Mouse (Mus musculus): Measurements from ENCODE around the gene Specc1. TPM values are rescaled to one million over a fixed set of nuclear protein-coding genes. Genes with fewer than 3 reads are reported as not detected.
A peak's percentile ranks its signal among the peaks of the same experiment; 100 is the strongest.

Specc1 gene
- polyA plus RNA-seq, 1 experiment from 2014 or later: 17.1 TPM

DNA sequence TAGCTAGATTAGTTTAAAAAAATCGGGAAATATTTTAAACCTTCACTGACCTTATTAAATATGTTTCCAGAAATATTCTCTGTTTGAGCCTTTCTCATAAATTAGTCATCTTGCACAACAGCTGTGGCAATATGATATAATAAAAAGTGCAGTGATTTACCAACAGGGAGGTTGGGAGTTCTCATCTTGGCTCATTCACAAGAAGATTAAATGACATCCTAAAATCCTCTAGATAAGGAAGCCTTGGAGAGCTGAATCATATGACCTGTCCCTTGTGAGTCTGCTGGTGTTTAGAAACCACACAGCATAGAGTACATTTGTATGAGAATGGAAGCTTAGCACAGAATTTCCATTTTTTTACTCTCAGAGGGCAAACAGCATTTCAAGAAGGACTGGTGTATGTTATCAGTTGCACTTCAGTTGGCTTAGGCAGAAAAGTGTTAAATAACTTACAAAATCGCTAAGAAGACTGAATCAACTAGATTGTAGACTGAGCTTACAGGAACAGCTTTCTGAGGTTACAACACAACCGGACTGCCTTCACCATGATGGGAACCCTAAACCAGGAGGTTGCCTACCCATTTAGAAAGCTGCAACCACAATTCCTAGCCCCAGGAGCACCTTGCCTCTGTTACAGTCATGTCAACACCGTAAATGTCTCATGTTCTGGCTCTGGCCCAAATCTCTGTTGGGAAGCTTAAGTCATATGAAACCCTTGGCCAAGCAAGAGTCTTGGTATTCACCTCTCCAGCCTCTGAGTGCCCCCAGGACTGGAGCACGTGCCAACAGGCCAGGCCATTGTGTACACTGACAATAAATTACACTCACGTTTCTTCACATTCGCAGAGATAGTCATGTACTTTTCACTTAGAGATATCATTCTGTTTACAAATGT lies 188.9 kb downstream of the Specc1 start:
- no peak for ATAC-seq (replicated peaks; ENCODE audit: insufficient number of reproducible peaks, low FRiP score, low TSS enrichment)
- H3K9me3 ChIP-seq (replicated peaks; ENCODE audit: control insufficient read depth, low read length): no peaks in the 10 kb centered on the region
- no peak overlapping the region for H3K27ac ChIP-seq (ENCODE audit: low read depth, low read length)
- no peaks in the 10 kb centered on the region for H3K4me1 ChIP-seq (ENCODE audit: control insufficient read depth, insufficient read depth, low read length)
- H3K36me3 ChIP-seq (ENCODE audit: control insufficient read depth, insufficient read depth, low read length): peaks cover 2% of the 10 kb centered on the region; the same call in 1 of the 2 replicates
- WGBS (ENCODE audit: insufficient replicate concordance): 79% methylated on average over 7 of the region's 7 CpGs
- H3K4me2 ChIP-seq: no peak overlapping the region
- no peaks in the 10 kb centered on the region for H3K27me3 ChIP-seq (ENCODE audit: control insufficient read depth, insufficient read depth, low read length)
- H3K9ac ChIP-seq (ENCODE audit: low read depth, low read length): no peak overlapping the region
- H3K4me3 ChIP-seq (ENCODE audit: low read depth, low read length): no peak overlapping the region

DNA sequence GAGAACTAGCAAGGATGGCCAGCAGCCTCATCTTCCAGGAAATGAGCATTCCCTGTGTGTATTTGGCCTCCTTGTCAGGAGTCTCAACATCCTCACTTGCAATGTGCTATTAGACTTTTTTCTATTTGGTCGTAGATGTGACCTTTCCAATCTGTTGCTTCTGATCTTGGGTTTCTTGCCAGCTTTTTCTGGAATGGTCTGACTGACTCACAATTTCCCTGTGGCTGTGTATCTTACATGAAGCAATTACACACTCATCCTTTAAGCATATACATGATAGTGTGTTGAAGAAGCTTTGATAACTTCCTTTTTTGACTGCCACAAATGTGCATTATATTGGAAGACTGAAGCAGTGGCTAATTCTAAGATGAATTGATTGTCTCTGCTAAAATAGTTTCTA lies 190.1 kb downstream of the Specc1 start:
- Histone ChIP-seq H3K36me3 (ENCODE audit: control insufficient read depth, insufficient read depth, low read length) (peaks cover 2% of the 10 kb centered on the region; the same call in 1 of the 2 replicates), H3K27me3 (ENCODE audit: control insufficient read depth, insufficient read depth, low read length) (no peaks in the 10 kb centered on the region), H3K4me2 (no peak overlapping the region), H3K27ac (ENCODE audit: low read depth, low read length) (no peak overlapping the region), H3K9me3 (replicated peaks; ENCODE audit: control insufficient read depth, low read length) (no peaks in the 10 kb centered on the region), H3K9ac (ENCODE audit: low read depth, low read length) (no peak overlapping the region), H3K4me3 (ENCODE audit: low read depth, low read length) (no peak overlapping the region), H3K4me1 (ENCODE audit: control insufficient read depth, insufficient read depth, low read length) (no peaks in the 10 kb centered on the region)
- no peak for ATAC-seq (replicated peaks; ENCODE audit: insufficient number of reproducible peaks, low FRiP score, low TSS enrichment)
- WGBS (ENCODE audit: insufficient replicate concordance): 66% methylated on average over 1 of the region's 1 CpGs

DNA sequence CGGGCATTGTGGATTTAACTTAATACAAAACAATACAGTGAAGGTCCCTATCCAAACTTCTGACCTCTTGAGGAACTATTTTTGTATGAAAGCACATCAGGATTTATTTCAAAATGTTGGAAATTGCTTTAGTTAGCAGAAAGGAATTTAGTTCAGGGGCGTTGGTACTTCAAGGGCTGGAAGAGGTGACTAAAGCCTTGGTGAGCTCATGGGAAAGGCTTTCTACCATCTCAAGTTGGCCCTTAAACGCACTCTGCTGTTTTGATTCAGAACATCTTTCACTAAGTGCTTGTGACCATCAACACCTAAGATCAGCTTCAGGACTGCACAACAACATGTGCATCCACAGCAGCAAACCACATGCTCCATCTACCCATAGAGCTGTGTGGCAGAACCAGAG lies 191.5 kb downstream of the Specc1 start:
- Histone ChIP-seq H3K27ac (ENCODE audit: low read depth, low read length) (no peak overlapping the region), H3K4me2 (no peak overlapping the region), H3K4me1 (ENCODE audit: control insufficient read depth, insufficient read depth, low read length) (no peaks in the 10 kb centered on the region), H3K9ac (ENCODE audit: low read depth, low read length) (no peak overlapping the region), H3K36me3 (ENCODE audit: control insufficient read depth, insufficient read depth, low read length) (peaks cover 2% of the 10 kb centered on the region; the same call in 1 of the 2 replicates), H3K27me3 (ENCODE audit: control insufficient read depth, insufficient read depth, low read length) (no peaks in the 10 kb centered on the region), H3K9me3 (replicated peaks; ENCODE audit: control insufficient read depth, low read length) (no peaks in the 10 kb centered on the region), H3K4me3 (ENCODE audit: low read depth, low read length) (no peak overlapping the region)
- 82% methylated on average over 3 of the region's 3 CpGs for WGBS (ENCODE audit: insufficient replicate concordance)
- ATAC-seq (replicated peaks; ENCODE audit: insufficient number of reproducible peaks, low FRiP score, low TSS enrichment): no peak

DNA sequence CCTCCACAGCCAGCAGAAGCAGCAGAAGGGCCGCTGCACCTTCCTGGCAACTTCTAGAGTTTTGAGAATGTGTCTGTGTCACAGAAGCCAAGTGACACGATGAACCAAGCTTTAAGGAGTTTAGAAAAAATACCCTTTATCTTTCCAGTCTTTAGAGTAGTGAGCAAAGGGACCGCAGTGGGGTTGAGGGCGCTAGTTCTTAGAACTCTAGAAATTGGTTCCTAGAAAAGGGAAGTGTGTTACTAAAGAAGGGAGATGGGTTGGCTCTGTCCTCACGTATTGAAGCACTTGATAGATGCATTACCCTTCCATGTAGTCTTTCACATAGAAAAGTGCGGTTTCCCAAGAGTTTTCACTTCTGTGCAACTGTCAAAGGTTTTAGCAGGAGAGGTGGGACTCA lies 191.9 kb downstream of the Specc1 start:
- ATAC-seq (replicated peaks; ENCODE audit: insufficient number of reproducible peaks, low FRiP score, low TSS enrichment): no peak
- WGBS (ENCODE audit: insufficient replicate concordance): 81% methylated on average over 6 of the region's 6 CpGs
- H3K4me3 ChIP-seq (ENCODE audit: low read depth, low read length): no peak overlapping the region
- H3K4me1 ChIP-seq (ENCODE audit: control insufficient read depth, insufficient read depth, low read length): no peaks in the 10 kb centered on the region
- peaks cover 2% of the 10 kb centered on the region; the same call in 1 of the 2 replicates for H3K36me3 ChIP-seq (ENCODE audit: control insufficient read depth, insufficient read depth, low read length)
- H3K27me3 ChIP-seq (ENCODE audit: control insufficient read depth, insufficient read depth, low read length): no peaks in the 10 kb centered on the region
- no peak overlapping the region for H3K4me2 ChIP-seq
- no peak overlapping the region for H3K9ac ChIP-seq (ENCODE audit: low read depth, low read length)
- no peak overlapping the region for H3K27ac ChIP-seq (ENCODE audit: low read depth, low read length)
- H3K9me3 ChIP-seq (replicated peaks; ENCODE audit: control insufficient read depth, low read length): no peaks in the 10 kb centered on the region

DNA sequence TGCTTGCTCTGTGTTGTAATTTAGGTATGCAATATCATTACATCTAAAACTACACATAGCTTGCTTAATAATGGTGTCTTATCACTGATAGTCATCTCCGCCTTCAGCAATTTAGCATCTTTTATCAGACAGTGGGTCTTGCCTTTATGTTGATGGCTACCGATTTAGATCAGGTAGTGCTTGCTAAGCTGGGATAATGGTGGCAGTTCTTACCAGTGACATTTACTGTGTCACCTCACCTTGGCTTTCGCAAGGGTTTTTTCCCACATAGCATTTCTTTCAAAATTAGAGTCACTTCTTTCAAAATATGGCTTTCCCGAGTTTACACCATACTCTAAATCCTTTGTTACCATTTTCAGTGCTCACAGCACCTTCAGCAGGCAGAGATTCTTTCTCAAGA lies 196.5 kb downstream of the Specc1 start:
- no peaks in the 10 kb centered on the region for H3K4me1 ChIP-seq (ENCODE audit: control insufficient read depth, insufficient read depth, low read length)
- H3K4me3 ChIP-seq (ENCODE audit: low read depth, low read length): no peak overlapping the region
- no peaks in the 10 kb centered on the region for H3K27me3 ChIP-seq (ENCODE audit: control insufficient read depth, insufficient read depth, low read length)
- H3K36me3 ChIP-seq (ENCODE audit: control insufficient read depth, insufficient read depth, low read length): no peaks in the 10 kb centered on the region
- H3K9me3 ChIP-seq (replicated peaks; ENCODE audit: control insufficient read depth, low read length): no peaks in the 10 kb centered on the region
- no peak overlapping the region for H3K27ac ChIP-seq (ENCODE audit: low read depth, low read length)
- H3K4me2 ChIP-seq: no peak overlapping the region
- WGBS (ENCODE audit: insufficient replicate concordance): 81% methylated on average over 4 of the region's 4 CpGs
- H3K9ac ChIP-seq (ENCODE audit: low read depth, low read length): no peak overlapping the region
- no peak for ATAC-seq (replicated peaks; ENCODE audit: insufficient number of reproducible peaks, low FRiP score, low TSS enrichment)

DNA sequence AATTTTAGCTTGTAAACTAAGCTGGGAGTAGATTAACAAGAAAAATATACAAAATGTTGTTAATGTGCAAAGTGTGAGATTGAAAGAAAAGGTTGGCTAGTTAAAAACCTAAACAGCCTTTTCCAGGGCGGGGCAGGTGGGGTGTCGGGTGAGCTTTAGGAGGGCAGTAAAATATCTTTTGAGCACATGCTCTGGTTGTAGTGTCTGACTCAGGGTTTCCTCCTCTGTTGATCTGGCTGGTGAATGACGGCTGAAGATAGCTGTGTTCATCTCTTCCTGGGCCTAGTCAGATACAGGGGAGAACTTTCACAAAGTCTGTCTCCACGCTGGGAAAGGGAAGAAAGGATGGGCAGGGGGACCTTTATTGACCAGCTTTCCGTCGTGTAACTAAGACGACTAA lies 203.2 kb downstream of the Specc1 start:
- no peaks in the 10 kb centered on the region for H3K4me1 ChIP-seq (ENCODE audit: control insufficient read depth, insufficient read depth, low read length)
- 73% methylated on average over 7 of the region's 7 CpGs for WGBS (ENCODE audit: insufficient replicate concordance)
- no peaks in the 10 kb centered on the region for H3K27me3 ChIP-seq (ENCODE audit: control insufficient read depth, insufficient read depth, low read length)
- H3K36me3 ChIP-seq (ENCODE audit: control insufficient read depth, insufficient read depth, low read length): no peaks in the 10 kb centered on the region
- peak; percentile 57; the same call in 1 of the 2 replicates for ATAC-seq (replicated peaks; ENCODE audit: insufficient number of reproducible peaks, low FRiP score, low TSS enrichment)
- H3K4me2 ChIP-seq: no peak overlapping the region
- no peaks in the 10 kb centered on the region for H3K9me3 ChIP-seq (replicated peaks; ENCODE audit: control insufficient read depth, low read length)
- no peak overlapping the region for H3K9ac ChIP-seq (ENCODE audit: low read depth, low read length)
- H3K4me3 ChIP-seq (ENCODE audit: low read depth, low read length): no peak overlapping the region
- H3K27ac ChIP-seq (ENCODE audit: low read depth, low read length): no peak overlapping the region; the same call in 1 of the 2 replicates

DNA sequence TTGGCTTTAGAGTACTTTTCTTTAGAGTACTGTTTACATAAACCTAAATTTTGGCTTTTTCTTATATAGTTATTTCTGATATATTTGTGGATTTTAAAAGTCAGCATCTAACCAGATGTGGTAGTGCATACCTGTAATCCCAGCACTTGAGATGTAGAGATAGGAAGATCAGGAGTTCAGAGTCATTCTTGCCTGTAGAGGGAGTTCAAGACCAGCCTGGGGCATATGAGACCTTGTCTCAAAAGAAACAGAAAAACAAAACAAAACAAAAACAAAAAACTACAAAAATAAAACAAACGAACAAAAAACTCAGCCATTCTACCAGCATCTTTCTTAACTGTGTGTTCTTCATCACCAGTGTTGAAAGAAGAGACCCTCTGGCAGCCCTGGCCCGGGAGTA lies 204.9 kb downstream of the Specc1 start:
- Histone ChIP-seq H3K4me2 (no peak overlapping the region), H3K27ac (ENCODE audit: low read depth, low read length) (no peak overlapping the region), H3K36me3 (ENCODE audit: control insufficient read depth, insufficient read depth, low read length) (no peaks in the 10 kb centered on the region), H3K4me1 (ENCODE audit: control insufficient read depth, insufficient read depth, low read length) (no peaks in the 10 kb centered on the region), H3K27me3 (ENCODE audit: control insufficient read depth, insufficient read depth, low read length) (no peaks in the 10 kb centered on the region), H3K4me3 (ENCODE audit: low read depth, low read length) (no peak overlapping the region), H3K9me3 (replicated peaks; ENCODE audit: control insufficient read depth, low read length) (no peaks in the 10 kb centered on the region), H3K9ac (ENCODE audit: low read depth, low read length) (no peak overlapping the region)
- ATAC-seq (replicated peaks; ENCODE audit: insufficient number of reproducible peaks, low FRiP score, low TSS enrichment): no peak
- WGBS (ENCODE audit: insufficient replicate concordance): 79% methylated on average over 2 of the region's 2 CpGs

DNA sequence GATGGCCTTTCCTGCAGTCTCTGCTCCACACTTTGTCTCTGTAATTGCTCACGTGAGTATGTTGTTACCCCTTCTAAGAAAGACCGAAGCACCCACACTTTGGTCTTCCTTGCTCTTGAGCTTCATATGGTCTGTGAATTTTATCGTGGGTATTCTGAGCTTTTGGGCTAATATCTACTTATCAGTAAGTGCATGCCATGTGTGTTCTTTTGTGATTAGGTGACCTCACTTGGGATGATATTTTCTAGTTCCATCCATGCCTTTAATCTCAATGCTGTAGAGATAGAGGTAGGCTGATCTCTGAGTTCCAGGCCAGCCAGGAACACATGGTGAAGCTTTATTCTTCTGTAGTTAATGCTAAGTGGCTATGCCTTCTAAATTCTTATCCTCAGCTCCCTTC lies 207.8 kb downstream of the Specc1 start:
- Histone ChIP-seq H3K4me2 (no peak overlapping the region), H3K27me3 (ENCODE audit: control insufficient read depth, insufficient read depth, low read length) (no peaks in the 10 kb centered on the region), H3K9me3 (replicated peaks; ENCODE audit: control insufficient read depth, low read length) (no peaks in the 10 kb centered on the region), H3K4me3 (ENCODE audit: low read depth, low read length) (no peak overlapping the region), H3K4me1 (ENCODE audit: control insufficient read depth, insufficient read depth, low read length) (no peaks in the 10 kb centered on the region), H3K9ac (ENCODE audit: low read depth, low read length) (no peak overlapping the region), H3K27ac (ENCODE audit: low read depth, low read length) (no peak overlapping the region), H3K36me3 (ENCODE audit: control insufficient read depth, insufficient read depth, low read length) (no peaks in the 10 kb centered on the region)
- no peak for ATAC-seq (replicated peaks; ENCODE audit: insufficient number of reproducible peaks, low FRiP score, low TSS enrichment)
- WGBS (ENCODE audit: insufficient replicate concordance): 73% methylated on average over 3 of the region's 3 CpGs

DNA sequence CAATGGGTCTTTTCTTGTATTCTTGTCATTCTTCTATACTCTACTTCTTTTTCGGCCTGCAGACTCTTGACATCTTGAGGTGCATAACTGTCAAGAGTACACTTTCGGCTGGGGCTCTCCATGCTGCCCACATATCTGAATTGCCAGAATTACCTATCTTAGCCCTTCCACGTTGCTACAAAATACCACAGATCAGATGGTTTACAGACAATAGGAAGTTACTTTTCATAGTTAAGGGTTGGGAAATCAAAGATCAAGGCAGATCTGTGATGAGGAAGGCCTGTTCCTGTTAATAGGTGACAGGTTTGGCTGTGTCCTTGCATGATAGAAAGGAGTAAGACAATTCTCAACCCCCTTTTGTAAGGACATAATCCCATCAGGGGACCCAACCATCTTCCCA lies 209.9 kb downstream of the Specc1 start:
- Histone ChIP-seq H3K27me3 (ENCODE audit: control insufficient read depth, insufficient read depth, low read length) (no peaks in the 10 kb centered on the region), H3K27ac (ENCODE audit: low read depth, low read length) (no peak overlapping the region)
- 76% methylated on average over 3 of the region's 3 CpGs for WGBS (ENCODE audit: insufficient replicate concordance)

More for the DNA sequence above, 209.9 kb downstream of the Specc1 start:
- H3K9me3 ChIP-seq (replicated peaks; ENCODE audit: control insufficient read depth, low read length): no peaks in the 10 kb centered on the region
- no peaks in the 10 kb centered on the region for H3K4me1 ChIP-seq (ENCODE audit: control insufficient read depth, insufficient read depth, low read length)
- ATAC-seq (replicated peaks; ENCODE audit: insufficient number of reproducible peaks, low FRiP score, low TSS enrichment): no peak
- H3K4me3 ChIP-seq (ENCODE audit: low read depth, low read length): no peak overlapping the region
- no peak overlapping the region for H3K9ac ChIP-seq (ENCODE audit: low read depth, low read length)
- H3K36me3 ChIP-seq (ENCODE audit: control insufficient read depth, insufficient read depth, low read length): peaks cover 5% of the 10 kb centered on the region
- H3K4me2 ChIP-seq: no peak overlapping the region

Measured in heart, embryonic 11.5 days (tissue).